Mouse (Mus musculus) thymus, postnatal 14 days (tissue): Measurements from ENCODE around the gene Traf5.
A peak's percentile ranks its signal among the peaks of the same experiment; 100 is the strongest.

Experiments used
- DNase-seq: peaks from one replicate; pipeline ENCODE4 v3.0.0; 2021

Traf5 gene

GRCm38 (mm10) chr1:192061666-192062306 is 30.6 kb downstream of the Traf5 start:
- no peak for DNase-seq

GRCm38 (mm10) chr1:192058911-192059310 is 33.4 kb downstream of the Traf5 start:
- DNase-seq: no peak

- DNase-seq: no peak
Measured at GRCm38 (mm10) chr1:192053726-192054125, 38.6 kb downstream of the Traf5 start.

- DNase-seq: no peak
Measured at GRCm38 (mm10) chr1:192052986-192053385, 39.4 kb downstream of the Traf5 start.

GRCm38 (mm10) chr1:192052461-192052860 is 39.9 kb downstream of the Traf5 start:
- DNase-seq: no peak

- no peak for DNase-seq
Measured at GRCm38 (mm10) chr1:191999022-191999421, 93.3 kb downstream of the Traf5 start.

- DNase-seq: no peak
Measured at GRCm38 (mm10) chr1:191996621-191997185, 95.7 kb downstream of the Traf5 start.

GRCm38 (mm10) chr1:191995916-191996315 is 96.4 kb downstream of the Traf5 start:
- DNase-seq: no peak

GRCm38 (mm10) chr1:191995488-191995887 is 96.9 kb downstream of the Traf5 start:
- DNase-seq: peak; percentile 83

GRCm38 (mm10) chr1:191994476-191994875 is 97.9 kb downstream of the Traf5 start:
- no peak for DNase-seq

GRCm38 (mm10) chr1:191992040-191992780 is 100.1 kb downstream of the Traf5 start:
- no peak for DNase-seq

- peak; percentile 98 for DNase-seq
Measured at GRCm38 (mm10) chr1:191989994-191990393, 102.4 kb downstream of the Traf5 start.

GRCm38 (mm10) chr1:191989060-191989459 is 103.3 kb downstream of the Traf5 start:
- DNase-seq: no peak

- no peak for DNase-seq
Measured at GRCm38 (mm10) chr1:191988646-191989045, 103.7 kb downstream of the Traf5 start.

GRCm38 (mm10) chr1:191987481-191987769 is 104.9 kb downstream of the Traf5 start:
- DNase-seq: no peak

- no peak for DNase-seq
Measured at GRCm38 (mm10) chr1:191986674-191987480, 105.5 kb downstream of the Traf5 start.

GRCm38 (mm10) chr1:191981426-191982102 is 110.8 kb downstream of the Traf5 start:
- DNase-seq: no peak

GRCm38 (mm10) chr1:191977187-191977586 is 115.2 kb downstream of the Traf5 start, which contains the start of gene Rd3:
Rd3 (plus strand) TSS chr1:191977370.
- no peak for DNase-seq

GRCm38 (mm10) chr1:191974509-191975405 is 117.6 kb downstream of the Traf5 start:
- DNase-seq: no peak

- no peak for DNase-seq
Measured at GRCm38 (mm10) chr1:191969939-191970338, 122.4 kb downstream of the Traf5 start.

- DNase-seq: peak; percentile 77
Measured at GRCm38 (mm10) chr1:191964773-191965481, 127.4 kb downstream of the Traf5 start.
